Mouse (Mus musculus): Measurements from ENCODE around the gene Cnbd2.

The Cnbd2 gene

GRCm38 (mm10) chr2:156311841-156312291, 233 bp upstream of the Cnbd2 start:
- peak; percentile 66 for DNase-seq

- DNase-seq = no peak
Measured at GRCm38 (mm10) chr2:156313153-156313552, 1.1 kb downstream of the Cnbd2 start.

GRCm38 (mm10) chr2:156314811-156315210, 2.7 kb downstream of the Cnbd2 start:
- no peak for DNase-seq

- no peak for DNase-seq
Measured at GRCm38 (mm10) chr2:156318491-156318890, 6.4 kb downstream of the Cnbd2 start.

DNA sequence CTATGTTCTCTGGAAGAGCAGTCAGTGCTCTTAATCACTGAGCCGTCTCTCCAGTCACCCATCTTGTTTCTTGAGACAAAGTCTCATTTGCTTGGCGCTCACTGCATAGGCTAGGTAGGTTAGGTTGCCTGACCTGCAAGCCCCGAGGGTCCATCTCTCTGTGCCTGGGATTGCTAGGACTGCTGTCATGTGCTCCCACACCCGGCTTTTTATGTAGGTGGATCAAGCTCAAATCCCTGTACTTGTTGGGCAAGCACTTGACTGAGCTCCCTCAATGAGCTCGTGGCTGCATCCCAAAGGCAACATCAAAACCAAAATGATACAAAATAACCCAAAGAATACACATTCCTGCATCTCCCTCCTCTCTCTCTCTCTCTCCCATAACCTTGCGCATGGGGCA, 9.4 kb downstream of the Cnbd2 start:
- no peak for DNase-seq

- peak; percentile 54 for DNase-seq
Measured at GRCm38 (mm10) chr2:156324116-156324588, 12.1 kb downstream of the Cnbd2 start.

GRCm38 (mm10) chr2:156324681-156325080, 12.6 kb downstream of the Cnbd2 start:
- DNase-seq = peak; percentile 62

GRCm38 (mm10) chr2:156330681-156331080, 18.6 kb downstream of the Cnbd2 start:
- no peak for DNase-seq

- no peak for DNase-seq
Measured at GRCm38 (mm10) chr2:156331446-156331965, 19.4 kb downstream of the Cnbd2 start.

GRCm38 (mm10) chr2:156340078-156340477, 28.0 kb downstream of the Cnbd2 start:
- no peak for DNase-seq

- no peak for DNase-seq
Measured at GRCm38 (mm10) chr2:156344775-156345532, 32.9 kb downstream of the Cnbd2 start.

- DNase-seq = no peak
Measured at GRCm38 (mm10) chr2:156348812-156349211, 36.7 kb downstream of the Cnbd2 start.

DNA sequence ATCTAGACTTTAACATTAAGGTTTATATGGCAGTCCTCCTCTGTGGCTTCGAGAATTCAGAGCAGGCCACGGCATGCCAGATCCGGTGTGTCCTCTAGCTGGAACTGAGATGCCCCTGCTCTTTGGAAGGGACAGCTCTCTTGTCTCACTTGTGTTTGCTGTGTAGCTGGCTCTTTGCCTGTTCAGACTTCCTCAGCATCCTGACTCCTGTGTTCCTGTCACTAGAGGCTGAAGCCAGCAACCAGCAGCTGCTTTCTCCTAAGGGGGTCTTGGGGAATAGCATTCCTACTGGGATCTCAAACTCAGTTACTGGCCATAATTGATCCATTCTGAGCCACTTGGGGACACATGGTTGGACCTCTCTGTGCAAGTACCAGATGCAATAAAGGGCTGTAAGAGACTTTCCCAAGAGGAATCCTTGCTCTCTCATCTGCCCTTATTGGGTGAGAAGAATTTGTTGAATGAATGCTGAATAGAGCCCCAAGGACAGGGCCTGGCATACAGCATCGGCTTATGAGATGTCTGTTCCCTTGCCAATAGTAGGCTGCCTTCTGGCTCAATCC, 37.3 kb downstream of the Cnbd2 start:
- DNase-seq = no peak

GRCm38 (mm10) chr2:156351243-156351642, 39.1 kb downstream of the Cnbd2 start:
- DNase-seq = peak; percentile 18

GRCm38 (mm10) chr2:156352413-156353165, 40.5 kb downstream of the Cnbd2 start:
- DNase-seq = no peak

- DNase-seq = no peak
Measured at GRCm38 (mm10) chr2:156353265-156353692, 41.2 kb downstream of the Cnbd2 start.

DNA sequence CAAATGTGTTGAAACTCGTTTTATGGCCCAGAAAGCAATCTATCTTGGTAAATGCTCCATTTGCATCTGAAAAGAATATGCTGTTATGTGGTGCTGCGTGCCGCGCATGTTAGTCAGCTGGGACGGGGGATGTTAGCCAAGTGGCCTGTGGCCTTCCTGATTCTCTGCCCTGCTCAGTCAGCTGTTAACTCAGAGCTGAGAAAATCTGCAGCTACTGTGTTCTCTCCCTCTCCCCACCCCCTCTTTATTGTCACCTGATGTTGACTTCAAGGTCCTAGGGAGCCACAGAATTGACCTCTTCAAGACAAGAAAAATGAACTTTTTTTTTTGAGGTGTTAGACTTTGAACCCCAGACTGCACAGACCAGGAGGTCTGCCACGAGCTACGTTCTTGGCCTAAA, 43.9 kb downstream of the Cnbd2 start:
- no peak for DNase-seq

GRCm38 (mm10) chr2:156368465-156368864, 56.4 kb downstream of the Cnbd2 start:
- no peak for DNase-seq

- DNase-seq = no peak
Measured at GRCm38 (mm10) chr2:156370896-156371295, 58.8 kb downstream of the Cnbd2 start.

- DNase-seq = no peak
Measured at GRCm38 (mm10) chr2:156376956-156377355, 64.9 kb downstream of the Cnbd2 start.

DNA sequence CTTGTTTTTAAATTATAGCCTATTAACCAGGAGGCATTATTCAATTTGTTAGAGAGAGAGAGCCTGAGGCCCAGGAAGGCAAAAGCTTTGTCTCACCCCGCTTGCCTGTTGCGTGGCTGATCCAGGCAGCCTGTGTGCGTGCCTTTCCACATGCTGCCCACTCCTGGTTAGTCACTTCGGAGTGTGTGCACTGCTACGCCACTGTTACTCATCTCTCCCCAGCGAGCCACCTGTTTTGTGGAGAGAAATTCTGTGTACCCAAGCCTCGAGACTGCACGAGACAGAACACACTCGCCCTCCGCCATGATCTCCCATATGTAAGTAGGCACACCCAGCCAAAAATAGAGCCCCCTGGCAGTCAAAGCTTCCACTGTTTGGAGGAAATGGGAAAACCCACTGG, 67.8 kb downstream of the Cnbd2 start:
- DNase-seq = no peak

DNA sequence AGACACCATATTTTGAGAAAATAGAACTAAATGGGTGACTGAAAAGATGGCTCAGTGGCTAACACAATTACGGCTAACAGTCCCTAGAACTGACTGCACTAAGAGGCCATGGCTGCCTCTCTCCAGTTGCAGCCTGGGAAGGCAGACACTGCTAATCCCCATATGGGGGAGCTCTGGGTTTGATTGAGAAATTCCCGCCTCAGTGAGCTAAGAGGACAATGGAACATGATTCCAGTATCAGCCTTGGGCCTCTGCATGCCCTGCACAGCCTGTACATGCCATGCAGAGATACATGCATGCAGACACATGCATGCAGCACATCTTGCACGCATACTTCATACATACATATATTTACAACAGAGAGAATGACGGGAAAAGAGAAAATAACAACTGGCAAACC, 69.3 kb downstream of the Cnbd2 start:
- DNase-seq = no peak

DNA sequence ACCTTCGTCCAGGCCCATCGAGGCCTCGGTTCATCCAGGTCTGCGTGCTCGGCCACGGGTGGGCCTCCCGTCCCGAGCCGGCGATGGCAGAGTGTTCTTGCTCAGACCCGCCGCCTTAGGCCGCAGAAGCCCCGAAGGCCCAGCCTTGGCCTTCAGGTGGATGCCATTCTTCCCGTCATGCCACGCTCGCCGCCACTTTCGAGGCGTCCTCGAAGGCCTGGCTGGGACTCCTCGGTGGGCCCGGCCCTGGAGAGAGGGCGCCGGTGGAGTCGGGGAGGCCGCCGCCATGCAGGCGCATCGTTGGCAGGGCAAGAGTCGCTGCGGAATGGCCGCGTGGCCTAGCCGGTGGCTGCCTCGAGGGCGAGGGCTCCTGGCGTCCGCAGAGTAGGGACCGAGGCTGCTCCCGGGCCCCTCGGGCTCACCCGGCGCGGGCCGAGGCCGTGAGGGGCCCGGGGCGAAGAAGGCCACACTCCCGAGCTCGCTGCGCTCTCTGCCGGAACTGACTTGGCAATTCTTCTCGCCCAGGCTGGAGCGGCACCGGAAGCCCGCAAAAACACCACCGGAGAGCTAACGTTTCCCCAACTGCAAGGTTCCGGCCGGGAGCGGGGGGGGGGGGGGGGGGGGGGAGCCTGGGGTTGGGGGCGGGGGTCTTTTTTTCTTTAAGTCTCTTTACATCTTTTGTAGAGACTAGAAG, 80.5 kb downstream of the Cnbd2 start:
- peak; percentile 85 for DNase-seq

Measured in liver (tissue).